Mouse (Mus musculus) midbrain, postnatal 0 days (tissue): ENCODE data around the gene Ptprd. TPM values are rescaled to one million over a fixed set of nuclear protein-coding genes. Genes with fewer than 3 reads are reported as not detected.

Source experiments
- ATAC-seq: fragments of 200-750 bp; cut with Nextera tagmentation; 2 replicates; pipeline ENCODE4 v1.8.0; 2017; ENCODE audit warnings: moderate number of reproducible peaks, mild to moderate bottlenecking, moderate TSS enrichment, moderate library complexity; ENCODE audit not compliant: low FRiP score
- DNase-seq: peaks from one replicate; pipeline ENCODE4 v3.0.0-alpha.2; 2015; ENCODE audit warnings: low spot score
- H3K27ac ChIP-seq: fragments of 300-500 bp; sonication (generic); 2 replicates; pipeline ENCODE4 v1.5.1; 2014; ENCODE audit warnings: low read depth, mild to moderate bottlenecking, low read length, mixed read lengths
- H3K27me3 ChIP-seq: fragments of 300-500 bp; sonication (generic); 2 replicates; pipeline ENCODE4 v1.6.1; 2014; ENCODE audit warnings: low read length, control low read depth, mixed read lengths; ENCODE audit not compliant: insufficient read depth
- H3K36me3 ChIP-seq: fragments of 300-500 bp; sonication (generic); 2 replicates; pipeline ENCODE4 v1.6.1; 2014; ENCODE audit warnings: low read length, control low read depth, mixed read lengths; ENCODE audit not compliant: insufficient read depth
- H3K4me1 ChIP-seq: fragments of 300-500 bp; sonication (generic); 2 replicates; pipeline ENCODE4 v1.6.1; 2014; ENCODE audit warnings: mild to moderate bottlenecking, control low read depth, antibody characterized with exemption, low read length, mixed read lengths; ENCODE audit not compliant: insufficient read depth
- H3K4me2 ChIP-seq: fragments of 300-500 bp; sonication (generic); 2 replicates; pipeline ENCODE4 v1.6.1; 2014; ENCODE audit warnings: low read depth, mild to moderate bottlenecking, low read length, mixed read lengths; ENCODE audit not compliant: poor library complexity, severe bottlenecking
- H3K4me3 ChIP-seq: fragments of 300-500 bp; sonication (generic); 2 replicates; pipeline ENCODE4 v1.5.1; 2014; ENCODE audit warnings: low read depth, mild to moderate bottlenecking, low read length, moderate library complexity
- H3K9ac ChIP-seq: fragments of 300-500 bp; sonication (generic); replicated peaks from 2 replicates; pipeline ENCODE4 v1.6.1; 2014; ENCODE audit warnings: mild to moderate bottlenecking, low read length, moderate library complexity, mixed read lengths; ENCODE audit not compliant: poor library complexity, severe bottlenecking
- H3K9me3 ChIP-seq: fragments of 300-500 bp; sonication (generic); 2 replicates; pipeline ENCODE4 v1.6.1; 2016; ENCODE audit warnings: low read length, control low read depth
- CTCF ChIP-seq: IDR thresholded peaks from 2 replicates; pipeline ENCODE4 v1.5.1; 2016; ENCODE audit warnings: antibody characterized with exemption, mild to moderate bottlenecking
- WGBS: fragments of 180-500 bp; shearing (Covaris S2); extraction: QIAGEN DNeasy Blood & Tissue Kit; methylation state at CpG from one replicate; pipeline ENCODE4 v1.1.7; 2014; 5-methylcytosine and 5-hydroxymethylcytosine counted together
- polyA plus RNA-seq: library from polyadenylated mRNA; unstranded; fragments of >200 nt; fragmentation: Nextera tagmentation; extraction: Ambion mirVana; gene quantifications from 2 replicates; pipeline ENCODE4 v1.2.1, GENCODE M21; 2015
- total RNA-seq: library from RNA; depleted of rRNA; stranded (reverse); fragments of >200 nt; gene quantifications from 2 replicates; pipeline ENCODE4 v1.2.3, GENCODE M21; 2014

Gene Ptprd
- total and polyA plus RNA-seq, 2 experiments from 2014 or later = 66.1 to 102 TPM

DNA sequence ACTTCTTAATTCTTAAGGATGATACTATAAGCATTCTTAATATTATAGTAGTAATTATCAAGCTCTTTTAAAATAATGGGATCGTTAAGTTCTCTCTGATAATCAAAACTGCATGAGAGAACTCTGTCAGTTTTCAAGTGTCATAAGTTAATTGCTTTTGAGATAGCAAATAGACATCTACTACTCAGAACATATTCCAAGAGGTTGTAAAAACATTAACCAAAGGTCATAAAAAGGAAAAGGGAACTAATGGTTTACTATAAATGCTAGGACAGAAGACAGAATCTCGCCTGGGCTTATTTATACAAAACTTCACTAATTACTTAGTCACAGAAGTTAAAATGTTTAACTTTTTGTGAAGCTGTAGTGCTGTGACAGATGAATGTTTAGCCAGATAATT is 494.0 kb downstream of the Ptprd start:
- Histone ChIP-seq H3K4me3 (no peak overlapping the region), H3K4me2 (no peak overlapping the region), H3K9me3 (no peaks in the 10 kb centered on the region), H3K4me1 (no peaks in the 10 kb centered on the region), H3K9ac (no peak overlapping the region), H3K27me3 (no peaks in the 10 kb centered on the region), H3K27ac (no peak overlapping the region), H3K36me3 (no peaks in the 10 kb centered on the region)
- DNase-seq (no peak), ATAC-seq (no peak)
- no peak for TF ChIP-seq CTCF
- WGBS = 82% methylated on average over 2 of the region's 2 CpGs

GRCm38 (mm10) chr4:77710231-77710630 is 501.5 kb downstream of the Ptprd start:
- no peaks in the 10 kb centered on the region for H3K9me3 ChIP-seq
- no peak overlapping the region for H3K9ac ChIP-seq
- no peak overlapping the region for H3K27ac ChIP-seq
- no peaks in the 10 kb centered on the region for H3K4me1 ChIP-seq
- no peak overlapping the region for H3K4me2 ChIP-seq
- WGBS = 89% methylated on average over 2 of the region's 2 CpGs
- ATAC-seq = no peak
- no peak for DNase-seq
- H3K4me3 ChIP-seq = no peak overlapping the region
- no peak for TF ChIP-seq CTCF
- no peaks in the 10 kb centered on the region for H3K27me3 ChIP-seq
- no peaks in the 10 kb centered on the region for H3K36me3 ChIP-seq

DNA sequence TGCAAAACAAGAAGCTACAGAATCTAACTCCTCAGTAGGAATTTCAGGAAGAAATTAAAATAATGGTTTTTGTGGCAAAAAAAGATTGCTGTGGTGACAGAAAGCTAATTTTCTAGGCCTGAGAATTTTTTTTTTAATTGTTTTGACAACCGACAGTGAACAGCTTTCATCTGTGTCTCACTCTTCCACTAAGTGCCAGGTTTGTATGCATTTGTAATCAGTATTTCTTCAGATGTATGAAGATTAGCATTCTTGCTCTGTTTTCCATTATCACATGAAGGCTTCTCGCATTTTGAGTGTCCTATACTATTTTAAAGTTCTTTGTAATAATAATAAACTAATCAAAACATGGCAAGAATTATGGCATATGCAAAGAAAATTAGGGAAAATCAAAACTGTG is 513.5 kb downstream of the Ptprd start:
- TF ChIP-seq CTCF = no peak
- WGBS = 42% methylated on average over 2 of the region's 2 CpGs
- Histone ChIP-seq H3K9me3 (no peaks in the 10 kb centered on the region), H3K4me3 (no peak overlapping the region), H3K27me3 (no peaks in the 10 kb centered on the region), H3K4me1 (no peaks in the 10 kb centered on the region), H3K9ac (no peak overlapping the region), H3K27ac (no peak overlapping the region), H3K4me2 (no peak overlapping the region), H3K36me3 (no peaks in the 10 kb centered on the region)
- ATAC-seq (no peak), DNase-seq (no peak)

DNA sequence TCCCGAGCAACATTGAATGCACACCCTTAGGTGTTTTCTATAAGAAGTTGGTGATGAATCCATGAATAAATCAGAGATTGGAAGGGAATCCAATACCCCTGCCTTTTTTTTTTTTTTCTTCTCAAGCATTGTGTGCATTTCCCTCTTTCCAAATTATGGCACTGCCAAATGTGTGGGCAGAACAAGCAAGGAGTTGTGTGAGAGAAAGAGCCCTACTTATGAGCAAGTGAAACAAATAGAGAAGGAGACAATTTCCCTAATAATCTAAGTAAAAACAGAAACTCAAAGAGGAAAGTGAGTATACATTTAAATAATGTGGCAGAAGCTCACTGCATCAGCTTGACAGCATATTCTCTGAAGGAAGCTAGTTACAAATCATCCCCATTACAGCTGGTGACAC is 536.0 kb downstream of the Ptprd start:
- Histone ChIP-seq H3K9ac (no peak overlapping the region), H3K36me3 (no peaks in the 10 kb centered on the region), H3K4me2 (no peak overlapping the region), H3K4me1 (no peaks in the 10 kb centered on the region), H3K27ac (no peak overlapping the region), H3K4me3 (no peak overlapping the region), H3K27me3 (no peaks in the 10 kb centered on the region), H3K9me3 (no peaks in the 10 kb centered on the region)
- WGBS = 60% methylated on average over 1 of the region's 1 CpGs
- TF ChIP-seq CTCF = no peak
- DNase-seq (no peak), ATAC-seq (0 out of 2 replicates have a peak, but pooled peaks have one; percentile 16)

GRCm38 (mm10) chr4:77664761-77665160 is 547.0 kb downstream of the Ptprd start:
- no peaks in the 10 kb centered on the region for H3K27me3 ChIP-seq
- no peaks in the 10 kb centered on the region for H3K9me3 ChIP-seq
- H3K4me1 ChIP-seq = no peaks in the 10 kb centered on the region
- no peak for TF ChIP-seq CTCF
- no peak overlapping the region for H3K4me2 ChIP-seq
- no peak overlapping the region for H3K9ac ChIP-seq
- H3K27ac ChIP-seq = no peak overlapping the region
- WGBS = 90% methylated on average over 2 of the region's 2 CpGs
- no peak overlapping the region for H3K4me3 ChIP-seq
- no peaks in the 10 kb centered on the region for H3K36me3 ChIP-seq
- no peak for DNase-seq
- ATAC-seq = no peak

GRCm38 (mm10) chr4:77662309-77662708 is 549.5 kb downstream of the Ptprd start:
- Histone ChIP-seq H3K27ac (no peak overlapping the region), H3K4me3 (no peak overlapping the region), H3K4me2 (no peak overlapping the region), H3K9me3 (no peaks in the 10 kb centered on the region), H3K9ac (no peak overlapping the region), H3K4me1 (no peaks in the 10 kb centered on the region), H3K27me3 (no peaks in the 10 kb centered on the region), H3K36me3 (no peaks in the 10 kb centered on the region)
- DNase-seq (peak; percentile 14), ATAC-seq (no peak)
- 0 out of 2 replicates have a peak, but pooled peaks have one; percentile 6 for TF ChIP-seq CTCF
- WGBS = 78% methylated on average over 1 of the region's 1 CpGs
